Mouse (Mus musculus) G1E (cell line): ENCODE data around the gene Masp1.

ENCODE experiments used
- CTCF ChIP-seq: IDR thresholded peaks from 2 replicates; pipeline ENCODE4 v1.5.1; 2012; ENCODE audit warnings: low read depth, low read length, inconsistent platforms, mixed read lengths
- GATA2 ChIP-seq: IDR thresholded peaks from 2 replicates; pipeline ENCODE4 v1.6.1; 2012; ENCODE audit warnings: low read depth, low read length, inconsistent platforms, borderline replicate concordance
- POLR2AphosphoS5 ChIP-seq: IDR thresholded peaks from 2 replicates; pipeline ENCODE4 v1.6.1; 2012; ENCODE audit warnings: low read depth, low read length, inconsistent platforms; ENCODE audit not compliant: insufficient replicate concordance
- TAL1 ChIP-seq: conservative IDR thresholded peaks from 2 replicates; pipeline ENCODE4 v1.6.1; 2012; ENCODE audit warnings: low read depth, low read length, inconsistent platforms, mixed read lengths

DNA sequence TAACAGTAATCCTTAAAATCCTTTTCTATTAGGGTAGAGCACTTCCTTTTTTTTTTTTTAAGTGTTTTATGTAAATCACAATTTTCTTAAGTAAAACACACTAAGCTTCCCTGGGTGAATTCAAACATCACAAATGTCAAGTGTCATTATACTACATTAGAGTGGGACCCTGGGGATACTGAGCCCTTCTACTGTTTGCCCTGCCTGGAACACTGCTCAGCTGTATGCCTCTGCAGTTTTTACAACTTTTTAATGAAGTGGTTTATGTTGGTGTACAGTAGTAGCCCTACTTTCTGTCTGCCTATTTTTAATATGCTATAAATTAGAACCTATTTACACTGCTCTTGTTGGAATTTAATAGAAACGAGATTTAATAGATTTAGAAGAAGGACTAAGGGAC lies 22.7 kb downstream of the Masp1 start:
- TF ChIP-seq CTCF (no peak), TAL1 (no peak), POLR2AphosphoS5 (no peak), GATA2 (no peak)
